Mouse (Mus musculus) CH12.LX (cell line): Measurements from ENCODE around the gene Dio1.

Experiments
- CHD2 ChIP-seq: IDR thresholded peaks from 2 replicates; pipeline ENCODE4 v1.6.1; 2011; ENCODE audit warnings: low read length, improper control_type of control experiment
- CTCF ChIP-seq, 2 experiments: IDR thresholded peaks in 1 of 2; conservative IDR thresholded peaks in 1 of 2; 2 replicates each; pipeline ENCODE4 v1.5.1; 2011 to 2012; ENCODE audit warnings: low read depth in 2 of 2, low read length in 2 of 2, improper control_type of control experiment in 1 of 2, inconsistent platforms in 1 of 2, mild to moderate bottlenecking in 1 of 2, moderate library complexity in 1 of 2
- ELF1 ChIP-seq: IDR thresholded peaks from 2 replicates; pipeline ENCODE4 v1.6.1; 2014; ENCODE audit warnings: low read depth, mild to moderate bottlenecking, inconsistent platforms, low read length, improper control_type of control experiment
- HCFC1 ChIP-seq: IDR thresholded peaks from 2 replicates; pipeline ENCODE4 v1.6.1; 2012; ENCODE audit warnings: low read depth, mild to moderate bottlenecking, inconsistent platforms, low read length, improper control_type of control experiment
- JUND ChIP-seq: conservative IDR thresholded peaks from 2 replicates; pipeline ENCODE4 v1.6.1; 2011; ENCODE audit warnings: low read depth, low read length, improper control_type of control experiment
- KAT2A ChIP-seq: IDR thresholded peaks from 2 replicates; pipeline ENCODE4 v1.6.1; 2012; ENCODE audit warnings: low read length, improper control_type of control experiment, inconsistent platforms; ENCODE audit not compliant: insufficient replicate concordance
- MAFK ChIP-seq: IDR thresholded peaks from 2 replicates; pipeline ENCODE4 v1.6.1; 2011; ENCODE audit warnings: low read length, improper control_type of control experiment; ENCODE audit not compliant: insufficient replicate concordance
- RAD21 ChIP-seq: IDR thresholded peaks from 2 replicates; pipeline ENCODE4 v1.6.1; 2011; ENCODE audit warnings: low read depth, mild to moderate bottlenecking, low read length, improper control_type of control experiment, moderate library complexity
- RCOR1 ChIP-seq: conservative IDR thresholded peaks from 2 replicates; pipeline ENCODE4 v1.6.1; 2012; ENCODE audit warnings: low read depth, mild to moderate bottlenecking, inconsistent platforms, low read length, improper control_type of control experiment
- SIN3A ChIP-seq: IDR thresholded peaks from 2 replicates; pipeline ENCODE4 v1.6.1; 2012; ENCODE audit warnings: low read length, improper control_type of control experiment, inconsistent platforms
- TBP ChIP-seq: conservative IDR thresholded peaks from 2 replicates; pipeline ENCODE4 v1.6.1; 2011; ENCODE audit warnings: low read depth, low read length, improper control_type of control experiment
- ZNF384 ChIP-seq: IDR thresholded peaks from 2 replicates; pipeline ENCODE4 v1.6.1; 2012; ENCODE audit warnings: low read depth, low read length, improper control_type of control experiment, inconsistent platforms

GRCm38 (mm10) chr4:107245368-107245767, 61.6 kb downstream of the Dio1 start:
- TF ChIP-seq RCOR1, result no peak
- no peak for TF ChIP-seq HCFC1
- no peak for TF ChIP-seq CTCF (conservative IDR thresholded peaks at IDR 0.05 in 1 of 2, IDR thresholded peaks at IDR 0.05 in 1 of 2; ENCODE audit: low read depth in 2 of 2, low read length in 2 of 2)
- no peak for TF ChIP-seq SIN3A
- TF ChIP-seq ZNF384, result no peak
- no peak for TF ChIP-seq KAT2A
- no peak for TF ChIP-seq CHD2
- TF ChIP-seq TBP, result no peak
- TF ChIP-seq ELF1, result no peak
- no peak for TF ChIP-seq RAD21
- no peak for TF ChIP-seq JUND
- TF ChIP-seq MAFK, result no peak
